Mouse (Mus musculus): Measurements from ENCODE around the gene Ankrd1.

Gene Ankrd1

GRCm38 (mm10) chr19:36110465-36110864 is 9.4 kb downstream of the Ankrd1 start:
- no peak for DNase-seq (ENCODE audit: low read depth)

DNA sequence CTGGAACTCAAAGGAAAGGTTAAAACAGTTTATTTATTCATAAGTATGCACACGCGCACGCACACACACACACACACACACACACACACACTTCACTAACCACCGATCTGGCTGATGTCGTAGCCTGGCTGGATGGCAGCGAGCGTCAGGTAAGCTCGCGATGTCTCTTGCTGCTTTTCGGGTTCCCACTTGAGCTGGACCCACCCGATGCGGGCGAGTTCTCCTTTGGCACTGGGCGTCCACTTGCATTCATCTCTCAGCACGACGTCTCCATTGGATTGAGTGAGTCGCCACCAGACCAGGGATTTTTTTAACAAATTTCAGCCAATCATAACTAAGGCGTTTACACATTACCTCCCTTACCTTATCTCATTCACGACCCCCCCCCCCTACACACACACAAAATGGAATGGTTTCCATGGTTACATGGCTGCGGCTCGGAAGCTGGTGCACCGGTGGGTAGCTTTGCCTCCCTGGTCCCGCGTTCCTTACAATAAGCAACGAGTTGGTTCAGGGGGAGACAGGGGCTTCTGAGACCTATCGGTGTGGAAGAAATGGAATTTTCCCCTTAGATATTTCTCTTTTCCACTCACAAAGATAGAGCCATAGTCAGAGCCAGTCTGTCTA is 10.5 kb downstream of the Ankrd1 start:
- no peak for DNase-seq (ENCODE audit: low read depth)

DNA sequence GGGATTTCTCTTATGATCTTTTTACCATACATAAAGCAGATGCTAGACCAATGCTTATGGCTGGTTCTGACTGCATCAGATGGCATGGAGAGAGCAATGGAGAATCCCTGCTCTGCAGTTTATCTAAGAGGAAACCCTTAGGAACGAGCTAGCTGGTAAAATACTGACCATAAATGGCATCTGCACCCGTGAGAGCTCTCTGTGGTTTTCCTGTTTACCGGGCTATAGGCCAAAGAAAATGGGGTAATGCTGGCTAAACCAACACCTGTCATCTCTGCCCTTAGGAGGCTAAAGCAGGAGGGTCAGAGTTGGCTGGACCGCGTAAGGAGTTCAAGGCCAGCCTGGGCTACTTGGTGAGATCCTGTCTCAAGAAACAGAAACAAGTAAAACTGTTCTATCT is 16.0 kb downstream of the Ankrd1 start:
- peak; percentile 47 for DNase-seq (ENCODE audit: low read depth)

- no peak for DNase-seq (ENCODE audit: low read depth)
These were observed 21.0 kb downstream of the Ankrd1 start for GRCm38 (mm10) chr19:36098916-36099315.

GRCm38 (mm10) chr19:36098265-36098664 is 21.6 kb downstream of the Ankrd1 start:
- DNase-seq (ENCODE audit: low read depth), result no peak

- DNase-seq (ENCODE audit: low read depth), result no peak
These were observed 22.7 kb downstream of the Ankrd1 start for GRCm38 (mm10) chr19:36097194-36097593.

DNA sequence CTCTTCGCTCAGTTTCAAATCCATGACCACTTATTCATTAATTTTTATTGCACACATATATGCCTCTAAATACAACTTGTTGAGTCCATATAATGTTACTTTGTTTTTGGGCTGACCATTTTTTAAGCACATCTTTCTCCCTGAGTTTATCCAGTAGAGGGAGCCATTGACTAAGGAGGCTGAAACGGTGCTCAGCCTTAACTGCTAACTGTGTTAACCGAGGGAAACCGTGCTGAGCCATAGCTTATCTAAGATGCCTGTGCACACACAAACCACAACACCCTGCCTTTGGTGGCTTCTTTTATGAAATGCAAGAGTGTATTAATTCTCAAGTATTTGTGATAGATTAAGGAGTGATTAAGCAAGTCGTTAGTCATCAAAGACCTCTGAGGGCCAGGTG is 29.1 kb downstream of the Ankrd1 start:
- peak; percentile 86 for DNase-seq (ENCODE audit: low read depth)

DNA sequence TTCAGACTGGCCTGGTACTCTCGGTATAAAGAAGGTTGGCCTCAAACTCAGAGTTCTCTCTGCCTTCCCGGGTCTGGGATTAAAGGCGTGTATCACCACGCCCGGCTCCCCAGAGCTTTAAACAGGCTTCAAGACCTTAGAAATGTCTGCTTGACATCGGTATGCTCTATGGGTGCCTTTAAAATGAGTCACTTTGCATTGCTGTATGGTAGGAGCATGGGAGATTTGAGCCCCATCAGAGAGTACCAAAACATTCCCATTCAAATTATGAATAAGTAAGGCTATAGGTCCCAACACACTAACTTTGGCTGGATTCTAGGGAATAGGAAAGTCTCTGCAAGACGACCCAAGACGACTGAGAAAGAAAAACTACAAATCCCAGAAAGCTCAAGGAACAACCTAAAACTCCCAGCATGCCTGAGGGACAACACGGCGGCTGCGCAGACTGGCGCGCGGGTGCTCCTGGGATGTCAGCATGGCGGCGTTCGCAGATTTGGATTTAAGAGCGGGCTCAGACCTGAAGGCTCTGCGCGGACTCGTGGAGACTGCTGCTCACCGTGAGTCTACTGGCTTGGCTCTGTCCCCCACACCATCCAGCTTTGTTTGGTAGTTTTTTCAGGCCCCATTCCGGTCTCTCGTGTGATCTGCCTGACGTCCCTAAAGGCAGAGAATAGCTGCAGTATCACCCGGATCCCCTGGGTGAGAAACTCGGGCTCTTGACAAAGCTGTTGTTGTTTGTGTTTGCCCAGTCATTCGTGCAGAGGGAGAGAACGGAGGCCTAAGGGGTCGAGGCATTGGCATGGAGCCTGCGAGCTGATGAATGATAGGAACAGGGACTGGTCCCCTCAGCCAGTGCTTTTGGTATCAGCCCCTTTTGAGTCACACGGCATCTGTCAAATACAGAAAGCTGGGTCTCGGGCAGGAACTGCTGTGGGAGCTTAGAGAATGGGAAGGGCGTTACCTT is 36.4 kb downstream of the Ankrd1 start, which contains the start of gene Rpp30:
Rpp30 (plus strand) TSS at position 455 of the 964 bp plus-strand sequence.
- DNase-seq (ENCODE audit: low read depth), result peak; percentile 96

DNA sequence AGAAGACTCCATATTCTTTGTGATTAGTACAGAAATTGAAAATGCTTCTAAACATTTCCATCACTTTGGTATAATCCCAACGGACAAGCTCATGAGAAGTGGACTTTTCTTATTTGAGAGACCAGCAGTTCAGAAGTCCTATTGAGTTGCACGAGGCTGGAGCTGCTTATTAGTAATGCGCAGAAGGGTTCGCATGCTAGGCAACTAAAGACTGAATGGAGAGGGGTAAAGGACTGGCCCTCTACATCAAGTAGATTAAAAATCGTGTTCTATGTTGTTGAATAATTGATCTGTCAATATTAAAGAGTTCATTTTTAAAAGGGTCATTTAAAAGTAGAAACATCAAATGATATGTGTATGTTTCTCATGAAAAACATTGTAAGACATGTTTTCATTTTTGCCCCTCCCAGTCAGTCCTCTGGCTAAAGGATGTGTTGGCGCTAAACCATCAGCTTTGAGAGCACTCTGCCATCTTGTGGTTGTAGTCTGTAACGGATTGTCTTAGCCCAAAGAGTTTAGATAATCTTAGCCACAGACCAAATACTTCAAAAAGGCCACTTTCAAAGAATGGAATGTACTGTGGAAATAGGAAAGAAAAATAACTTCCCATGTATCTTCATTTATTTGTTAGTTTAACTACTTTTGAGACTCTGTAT is 37.2 kb downstream of the Ankrd1 start:
- peak; percentile 91 for DNase-seq (ENCODE audit: low read depth)

GRCm38 (mm10) chr19:36062801-36063529 is 56.9 kb downstream of the Ankrd1 start:
- peak; percentile 35 for DNase-seq (ENCODE audit: low read depth)
